Mouse (Mus musculus): ENCODE results near the gene Gm17359.

Gene Gm17359

GRCm38 (mm10) chr3:79484286-79485063 is 148.0 kb downstream of the Gm17359 start:
- DNase-seq: peak; percentile 38

- no peak for DNase-seq
Observed at GRCm38 (mm10) chr3:79488025-79488424, 151.6 kb downstream of the Gm17359 start.

GRCm38 (mm10) chr3:79490102-79490501 is 153.6 kb downstream of the Gm17359 start:
- DNase-seq: no peak

DNA sequence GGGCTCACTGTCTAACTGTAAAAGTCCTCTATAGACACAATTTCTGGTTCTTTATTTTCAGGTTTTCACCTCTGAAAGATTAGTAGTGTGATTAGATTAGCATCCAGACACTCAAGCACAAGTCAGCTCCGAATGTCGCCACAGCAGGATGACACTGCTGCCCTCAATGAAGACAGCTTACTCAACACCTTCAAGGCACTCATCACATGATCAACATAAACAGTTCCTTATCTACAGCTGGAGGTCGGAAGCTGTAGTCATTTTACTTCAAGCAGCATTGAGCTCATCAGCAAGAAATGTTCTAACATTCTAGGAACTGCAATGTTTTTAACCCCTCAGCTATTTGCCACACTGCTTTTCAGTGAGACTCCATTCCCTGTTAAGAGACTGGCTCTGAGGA is 155.2 kb downstream of the Gm17359 start:
- DNase-seq: no peak

- no peak for DNase-seq
Observed at GRCm38 (mm10) chr3:79493064-79493463, 156.6 kb downstream of the Gm17359 start.

DNA sequence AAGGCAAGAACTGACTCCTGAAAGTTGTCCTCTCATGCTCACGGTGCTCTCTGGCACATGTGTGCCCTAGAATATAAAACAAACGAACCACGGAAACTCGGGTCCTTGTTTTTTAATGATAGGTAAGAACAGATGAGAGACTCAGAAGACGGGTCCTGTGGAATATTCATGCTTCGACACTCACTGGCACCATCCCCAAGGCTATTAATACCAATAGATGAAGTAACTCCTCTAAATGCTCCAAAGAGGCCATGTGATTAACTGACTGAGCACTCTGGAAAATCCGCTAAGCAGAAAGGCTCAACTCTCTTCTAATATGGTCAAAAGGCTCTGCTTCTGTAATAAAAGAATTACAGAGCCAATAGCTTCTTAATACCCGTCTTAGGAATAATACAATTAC is 157.6 kb downstream of the Gm17359 start:
- DNase-seq: no peak

DNA sequence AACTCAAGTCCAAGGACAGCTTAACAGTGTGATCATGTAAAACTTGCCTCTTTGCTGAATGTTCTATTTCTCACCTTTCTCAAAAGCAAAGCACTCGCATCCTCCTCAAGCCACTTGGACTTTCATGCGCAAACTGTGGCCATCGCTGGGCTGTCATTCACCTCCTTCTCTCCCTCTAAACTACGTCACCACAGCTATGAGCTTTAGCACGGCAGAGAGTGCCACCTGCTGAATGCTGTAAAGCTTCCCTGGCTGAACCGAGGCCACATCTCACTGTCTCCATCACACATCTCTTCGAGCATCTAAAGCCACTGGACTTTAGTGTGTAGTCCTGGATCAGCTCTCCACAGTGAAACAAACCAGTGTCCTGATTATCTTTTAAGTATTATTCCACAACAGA is 158.7 kb downstream of the Gm17359 start:
- no peak for DNase-seq

DNA sequence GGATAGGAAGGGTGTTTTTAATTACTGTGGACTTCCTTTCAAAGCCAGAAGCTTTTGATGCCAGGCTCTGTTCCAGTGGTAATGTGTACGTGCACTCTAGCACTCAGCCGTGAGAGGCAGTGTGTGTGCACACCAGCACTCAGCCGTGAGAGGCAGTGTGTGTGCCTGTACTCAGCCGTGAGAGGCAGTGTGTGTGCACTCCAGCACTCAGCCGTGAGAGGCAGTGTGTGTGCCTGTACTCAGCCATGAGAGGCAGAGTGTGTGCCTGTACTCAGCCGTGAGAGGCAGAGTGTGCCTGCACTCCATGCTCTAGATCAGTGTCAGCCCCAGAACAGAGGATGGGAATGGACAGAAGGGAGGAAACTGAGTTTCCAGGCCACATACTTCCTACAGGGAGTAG is 160.2 kb downstream of the Gm17359 start:
- no peak for DNase-seq

- peak; percentile 53 for DNase-seq
Observed at GRCm38 (mm10) chr3:79500279-79500678, 163.8 kb downstream of the Gm17359 start.

DNA sequence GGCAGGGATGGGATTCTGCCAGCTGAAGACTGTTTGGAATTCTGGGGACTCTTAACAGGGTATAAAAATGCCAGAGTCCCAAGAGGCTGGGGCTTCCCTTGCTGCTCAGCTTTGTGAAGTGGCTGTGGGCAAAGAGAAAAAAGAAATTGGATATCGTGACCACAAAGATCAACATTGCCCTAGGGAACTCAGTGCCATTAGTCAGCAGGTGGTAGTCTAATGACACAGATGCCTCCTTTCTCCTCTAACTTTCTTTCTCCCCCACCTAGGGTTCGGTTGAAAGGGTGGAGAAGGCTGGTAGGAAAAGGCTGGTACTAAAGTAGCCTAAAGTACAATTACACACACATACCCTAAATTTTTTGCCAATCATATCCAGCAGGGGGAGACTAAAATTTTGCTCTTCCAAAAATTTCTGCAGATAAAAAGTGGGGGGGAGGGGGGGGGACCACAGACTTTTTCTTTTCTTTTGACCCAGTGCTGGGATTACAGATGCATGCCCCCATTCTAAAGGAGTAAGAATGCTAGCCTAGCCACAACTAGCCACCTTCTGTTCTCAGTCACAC is 164.8 kb downstream of the Gm17359 start:
- no peak for DNase-seq

Data from kidney, postnatal 10 days (tissue).